Mouse (Mus musculus) stomach, embryonic 15.5 days (tissue): ENCODE data around the gene Cct8. TPM values are rescaled to one million over a fixed set of nuclear protein-coding genes. Genes with fewer than 3 reads are reported as not detected.

Source experiments
- ATAC-seq: fragments of 200-750 bp; cut with Nextera tagmentation; 2 replicates; pipeline ENCODE4 v1.8.0; 2017; ENCODE audit warnings: low read depth, moderate number of reproducible peaks, moderate TSS enrichment; ENCODE audit not compliant: insufficient read depth, low FRiP score
- H3K27ac ChIP-seq: fragments of 300-500 bp; sonication (generic); 2 replicates; pipeline ENCODE4 v1.5.1; 2015; ENCODE audit warnings: mild to moderate bottlenecking, inconsistent platforms
- H3K27me3 ChIP-seq: fragments of 300-500 bp; sonication (generic); replicated peaks from 2 replicates; pipeline ENCODE4 v1.6.1; 2015; ENCODE audit warnings: inconsistent platforms
- H3K36me3 ChIP-seq: fragments of 300-500 bp; sonication (generic); 2 replicates; pipeline ENCODE4 v1.6.1; 2015; ENCODE audit warnings: inconsistent platforms
- H3K4me1 ChIP-seq: fragments of 300-500 bp; sonication (generic); 2 replicates; pipeline ENCODE4 v1.6.1; 2015; ENCODE audit warnings: inconsistent platforms
- H3K4me2 ChIP-seq: fragments of 300-500 bp; sonication (generic); 2 replicates; pipeline ENCODE4 v1.6.1; 2015; ENCODE audit warnings: mild to moderate bottlenecking, inconsistent platforms
- H3K4me3 ChIP-seq: fragments of 300-500 bp; sonication (generic); replicated peaks from 2 replicates; pipeline ENCODE4 v1.5.1; 2015; ENCODE audit warnings: inconsistent platforms
- H3K9ac ChIP-seq: fragments of 300-500 bp; sonication (generic); 2 replicates; pipeline ENCODE4 v1.6.1; 2015; ENCODE audit warnings: inconsistent platforms
- H3K9me3 ChIP-seq: fragments of 300-500 bp; sonication (generic); 2 replicates; pipeline ENCODE4 v1.6.1; 2016; ENCODE audit warnings: inconsistent platforms
- WGBS: fragments of 180-500 bp; shearing (Covaris S2); methylation state at CpG from one replicate; pipeline ENCODE4 v1.1.7; 2015; 5-methylcytosine and 5-hydroxymethylcytosine counted together
- polyA plus RNA-seq: library from polyadenylated mRNA; unstranded; fragments of >200 nt; fragmentation: Nextera tagmentation; extraction: Ambion mirVana; gene quantifications from 2 replicates; pipeline ENCODE4 v1.2.1, GENCODE M21; 2015

The Cct8 gene
- polyA plus RNA-seq = 389 and 416 TPM in 2 replicates

DNA sequence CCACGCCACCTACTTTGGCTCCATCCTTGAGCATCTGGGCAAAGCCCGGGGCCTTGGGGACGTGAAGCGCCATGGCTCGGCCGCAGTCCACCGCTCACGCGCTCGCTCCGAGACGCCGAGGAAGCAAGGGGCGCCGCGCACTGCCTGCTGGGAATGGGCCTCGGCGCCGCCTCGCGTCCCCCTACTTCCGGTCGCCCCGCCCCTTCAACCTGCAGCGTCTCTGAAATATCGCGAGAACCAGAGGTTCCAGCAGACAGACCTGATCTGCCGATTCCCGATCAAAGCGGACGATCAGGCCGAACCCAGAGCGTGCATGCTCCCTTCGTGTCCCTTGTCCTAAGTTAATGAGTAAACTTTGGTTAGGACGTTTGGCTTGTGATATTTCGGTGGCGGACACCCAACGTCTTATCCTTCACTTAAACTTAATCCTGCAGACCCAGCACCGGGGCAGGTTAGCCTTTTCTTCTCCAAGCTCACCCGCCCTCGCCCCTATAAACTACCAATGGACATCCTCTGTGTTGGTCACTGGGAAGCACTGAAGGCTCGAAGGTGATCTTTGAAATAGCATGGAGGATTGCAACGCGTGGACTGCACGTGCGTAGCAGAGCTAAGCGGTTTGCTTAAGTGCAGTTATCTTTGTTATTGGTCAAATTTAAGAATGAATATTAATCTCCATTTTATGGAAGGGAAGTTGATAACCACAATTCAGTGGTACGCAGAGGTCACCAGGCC lies at the start of gene Cct8:
Cct8 (minus strand) TSS at position 158 of the 732 bp plus-strand sequence.
- under 1% methylated on average over 48 of the region's 48 CpGs for WGBS
- ATAC-seq = peak; percentile 96
- peaks cover 10% of the 10 kb centered on the region for H3K4me1 ChIP-seq
- H3K4me3 ChIP-seq = peak within 1 kb of the TSS; percentile 91
- no peaks in the 10 kb centered on the region for H3K27me3 ChIP-seq
- H3K9ac ChIP-seq = peak within 1 kb of the TSS; percentile 95
- H3K9me3 ChIP-seq = no peaks in the 10 kb centered on the region
- H3K36me3 ChIP-seq = peaks cover 11% of the 10 kb centered on the region
- peak within 1 kb of the TSS; percentile 87 for H3K27ac ChIP-seq
- H3K4me2 ChIP-seq = peak within 1 kb of the TSS; percentile 70

DNA sequence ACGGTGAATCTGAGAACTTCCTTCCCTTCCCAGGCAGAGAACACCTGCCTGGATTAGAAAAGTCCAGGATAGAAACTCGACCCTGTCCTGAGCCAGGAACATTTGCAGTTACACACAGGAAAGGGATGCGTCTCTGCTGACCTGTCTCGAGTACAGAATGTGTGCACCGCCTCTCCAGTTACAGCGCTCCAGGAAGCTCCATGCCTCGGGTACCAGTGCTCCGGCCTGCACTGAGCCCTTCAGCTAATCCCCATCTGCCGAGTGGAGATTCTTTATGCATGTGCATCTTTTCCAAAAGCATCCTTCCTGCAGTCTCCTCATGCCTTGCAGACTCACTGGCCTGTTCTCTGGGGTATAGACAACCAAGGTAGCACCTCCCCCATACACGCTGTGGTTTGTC lies 33.1 kb upstream of the Cct8 start:
- H3K4me3 ChIP-seq = no peak overlapping the region
- no peaks in the 10 kb centered on the region for H3K9me3 ChIP-seq
- H3K36me3 ChIP-seq = no peaks in the 10 kb centered on the region
- H3K27me3 ChIP-seq = no peaks in the 10 kb centered on the region
- no peak overlapping the region for H3K4me2 ChIP-seq
- H3K9ac ChIP-seq = no peak overlapping the region
- no peaks in the 10 kb centered on the region for H3K4me1 ChIP-seq
- 54% methylated on average over 10 of the region's 10 CpGs for WGBS
- no peak overlapping the region for H3K27ac ChIP-seq
- no peak for ATAC-seq

DNA sequence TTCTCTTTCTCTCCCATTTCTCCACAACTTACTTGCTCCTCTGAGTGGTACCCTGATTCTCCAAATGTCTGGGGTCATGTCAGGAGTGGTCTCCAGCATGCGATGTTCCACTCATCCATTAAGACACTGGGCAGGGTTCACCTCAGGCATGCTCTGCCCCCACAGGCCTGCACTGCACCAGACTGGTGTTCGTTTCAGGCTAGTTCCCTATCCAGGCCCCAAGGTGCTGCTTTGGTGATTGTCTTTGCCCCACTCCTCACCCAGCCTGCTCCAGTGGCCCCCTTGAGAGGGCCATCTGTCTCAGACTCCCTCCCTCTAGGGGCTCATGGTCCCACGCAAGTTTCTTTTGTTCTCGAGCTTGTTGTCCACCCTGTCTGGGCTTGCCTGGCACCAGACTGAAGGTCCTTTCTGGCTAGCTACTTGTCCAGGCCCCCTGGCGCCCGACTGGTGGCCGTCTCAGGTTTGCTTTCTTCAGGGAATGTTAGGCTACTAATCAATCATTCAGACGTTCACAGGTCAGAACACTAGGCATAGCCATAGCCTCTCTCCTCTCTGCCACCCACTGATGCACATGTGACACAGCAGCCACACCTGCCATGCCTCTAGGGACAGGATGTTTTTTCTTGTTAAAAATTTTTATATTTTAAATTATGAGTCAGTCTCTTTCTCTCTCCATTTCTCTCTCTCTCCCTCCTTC lies 32.0 kb upstream of the Cct8 start:
- no peak for ATAC-seq
- Histone ChIP-seq H3K4me1 (no peaks in the 10 kb centered on the region), H3K27me3 (no peaks in the 10 kb centered on the region), H3K4me2 (no peak overlapping the region), H3K9me3 (no peaks in the 10 kb centered on the region), H3K4me3 (no peak overlapping the region), H3K9ac (no peak overlapping the region), H3K36me3 (no peaks in the 10 kb centered on the region), H3K27ac (no peak overlapping the region)
- 47% methylated on average over 8 of the region's 8 CpGs for WGBS

DNA sequence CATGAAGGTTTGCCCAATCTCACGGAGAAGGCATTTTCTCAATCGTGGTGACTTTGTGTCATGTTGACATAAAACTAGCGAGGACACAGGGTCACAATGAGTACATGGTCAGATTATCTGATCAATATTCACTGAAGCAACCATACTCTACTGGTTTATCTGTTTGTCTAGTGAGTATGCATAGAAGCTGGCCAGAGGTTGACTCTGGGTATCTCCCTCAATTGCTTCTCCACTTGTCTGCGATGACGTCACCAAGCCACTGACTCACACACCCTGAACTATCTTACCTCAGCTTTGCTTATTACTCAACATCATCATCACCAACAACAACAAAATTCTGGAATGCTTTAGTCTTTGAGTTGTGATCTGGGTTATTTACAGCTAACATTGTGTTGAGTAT lies 28.6 kb upstream of the Cct8 start:
- WGBS = 70% methylated on average over 5 of the region's 5 CpGs
- Histone ChIP-seq H3K27ac (no peak overlapping the region), H3K4me1 (no peaks in the 10 kb centered on the region), H3K4me2 (no peak overlapping the region), H3K36me3 (no peaks in the 10 kb centered on the region), H3K27me3 (no peaks in the 10 kb centered on the region), H3K9me3 (no peaks in the 10 kb centered on the region), H3K9ac (no peak overlapping the region), H3K4me3 (no peak overlapping the region)
- ATAC-seq = no peak

DNA sequence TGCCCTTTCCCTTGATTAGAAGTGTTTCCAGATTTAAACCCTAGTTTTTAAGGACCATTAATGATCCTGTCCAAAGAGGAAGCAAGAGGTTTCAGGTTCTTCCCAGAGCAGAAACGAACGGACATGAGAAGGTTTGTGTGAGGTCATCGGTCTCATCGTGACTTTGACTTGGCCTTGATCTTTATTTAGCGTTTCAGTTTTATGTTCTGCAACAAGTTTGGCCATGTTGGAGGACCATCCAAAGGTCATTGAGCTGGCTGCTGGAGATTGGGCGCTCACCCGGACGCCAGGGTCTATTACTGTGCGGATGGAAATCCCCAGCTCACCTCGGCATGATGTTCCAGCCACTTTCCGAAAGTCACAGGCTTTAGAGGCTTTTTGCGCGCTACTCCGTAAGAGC lies 16.7 kb upstream of the Cct8 start:
- Histone ChIP-seq H3K27ac (no peak overlapping the region), H3K9ac (no peak overlapping the region), H3K36me3 (no peaks in the 10 kb centered on the region), H3K9me3 (no peaks in the 10 kb centered on the region), H3K4me3 (no peak overlapping the region), H3K4me1 (0 out of 2 replicates have a peak, but pooled peaks cover 3% of the 10 kb centered on the region), H3K27me3 (no peaks in the 10 kb centered on the region), H3K4me2 (no peak overlapping the region)
- WGBS = 90% methylated on average over 14 of the region's 14 CpGs
- ATAC-seq = no peak

DNA sequence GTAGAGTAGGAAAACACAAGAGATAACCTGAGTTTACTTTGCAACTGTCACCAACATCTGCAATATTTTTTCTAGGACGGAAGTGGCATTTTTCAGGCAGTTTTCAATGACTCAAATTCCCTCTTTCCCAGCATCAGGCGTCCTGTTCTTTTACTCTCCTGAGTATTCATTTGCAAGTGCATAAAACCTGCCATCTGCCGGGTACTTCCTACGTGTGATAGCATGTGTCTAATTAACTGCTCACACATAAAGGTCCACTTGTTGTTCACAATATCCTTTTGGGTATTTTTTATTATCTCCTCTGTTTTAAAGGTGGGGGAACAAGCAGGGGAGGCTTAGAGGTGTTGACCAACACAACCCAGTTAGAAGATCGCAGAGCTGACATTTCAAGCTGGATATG lies 16.0 kb upstream of the Cct8 start:
- Histone ChIP-seq H3K4me2 (no peak overlapping the region), H3K27me3 (no peaks in the 10 kb centered on the region), H3K9ac (no peak overlapping the region), H3K36me3 (no peaks in the 10 kb centered on the region), H3K4me3 (no peak overlapping the region), H3K27ac (no peak overlapping the region), H3K4me1 (0 out of 2 replicates have a peak, but pooled peaks cover 3% of the 10 kb centered on the region), H3K9me3 (no peaks in the 10 kb centered on the region)
- no peak for ATAC-seq
- 78% methylated on average over 5 of the region's 5 CpGs for WGBS

DNA sequence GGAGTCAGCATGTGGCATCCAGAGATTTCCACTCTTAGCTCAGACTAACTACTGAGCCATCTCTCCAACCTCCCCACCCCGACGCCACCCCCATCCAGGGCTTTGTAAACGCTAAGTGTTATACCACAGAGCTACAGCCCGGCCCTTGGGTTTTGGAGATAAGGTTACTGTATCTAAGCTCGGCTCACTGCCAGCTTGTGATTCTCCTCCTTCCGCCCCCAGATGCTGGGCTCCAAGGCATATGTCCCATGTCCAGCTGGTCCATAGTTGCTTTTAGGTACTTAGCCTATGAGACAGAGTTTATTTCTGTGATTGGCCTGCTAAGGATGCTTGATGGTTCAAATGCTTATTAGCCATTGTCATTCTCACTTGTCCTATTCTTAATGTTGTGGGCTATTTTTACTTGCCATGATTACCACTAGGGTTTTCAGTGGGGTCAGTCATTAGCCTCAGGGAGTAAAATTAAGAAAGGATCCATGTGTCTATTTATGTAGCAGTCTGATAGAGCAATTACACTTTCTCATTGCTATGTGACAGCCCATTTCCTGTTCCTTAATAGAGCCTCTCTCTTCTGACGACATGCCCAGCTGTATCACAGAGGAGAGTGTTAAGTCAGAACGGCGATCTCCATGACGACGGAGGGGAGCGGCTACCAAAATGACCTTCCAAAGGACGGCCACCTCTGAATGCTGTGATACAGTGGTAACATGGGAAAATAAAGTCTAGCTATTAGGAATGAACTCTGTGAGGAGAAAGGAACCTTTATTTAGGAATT lies 5.8 kb upstream of the Cct8 start:
- ATAC-seq = peak; percentile 51; the same call in 1 of the 2 replicates
- H3K9me3 ChIP-seq = no peaks in the 10 kb centered on the region
- no peaks in the 10 kb centered on the region for H3K27me3 ChIP-seq
- no peak overlapping the region for H3K4me2 ChIP-seq
- no peaks in the 10 kb centered on the region; the same call in 1 of the 2 replicates for H3K4me1 ChIP-seq
- 36% methylated on average over 13 of the region's 13 CpGs for WGBS
- no peaks in the 10 kb centered on the region for H3K36me3 ChIP-seq
- no peak overlapping the region for H3K4me3 ChIP-seq
- no peak overlapping the region for H3K9ac ChIP-seq
- no peak overlapping the region for H3K27ac ChIP-seq

DNA sequence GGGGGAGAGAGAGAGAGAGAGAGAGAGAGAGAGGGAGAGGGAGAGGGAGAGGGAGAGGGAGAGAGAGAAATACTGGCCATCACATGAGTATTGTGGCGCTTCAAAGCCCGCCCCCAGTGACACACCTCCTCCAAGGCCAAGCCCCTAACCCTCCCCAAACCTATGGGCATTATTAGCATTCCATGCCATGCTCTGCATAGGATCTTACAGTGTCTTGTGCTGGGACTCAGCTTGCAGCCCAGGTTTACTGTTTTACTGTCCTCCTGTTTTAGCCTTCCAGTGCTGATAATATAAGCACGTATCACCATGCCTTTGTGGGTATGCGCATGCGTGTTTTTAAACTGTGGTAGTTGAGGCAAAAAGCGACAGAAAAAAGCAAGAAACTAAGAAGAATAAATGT lies 3.9 kb upstream of the Cct8 start:
- Histone ChIP-seq H3K27ac (no peak overlapping the region), H3K4me1 (peaks cover 3% of the 10 kb centered on the region), H3K27me3 (no peaks in the 10 kb centered on the region), H3K4me3 (no peak overlapping the region), H3K36me3 (no peaks in the 10 kb centered on the region), H3K4me2 (no peak overlapping the region), H3K9ac (no peak overlapping the region), H3K9me3 (no peaks in the 10 kb centered on the region)
- ATAC-seq = no peak
- WGBS = 72% methylated on average over 6 of the region's 6 CpGs

DNA sequence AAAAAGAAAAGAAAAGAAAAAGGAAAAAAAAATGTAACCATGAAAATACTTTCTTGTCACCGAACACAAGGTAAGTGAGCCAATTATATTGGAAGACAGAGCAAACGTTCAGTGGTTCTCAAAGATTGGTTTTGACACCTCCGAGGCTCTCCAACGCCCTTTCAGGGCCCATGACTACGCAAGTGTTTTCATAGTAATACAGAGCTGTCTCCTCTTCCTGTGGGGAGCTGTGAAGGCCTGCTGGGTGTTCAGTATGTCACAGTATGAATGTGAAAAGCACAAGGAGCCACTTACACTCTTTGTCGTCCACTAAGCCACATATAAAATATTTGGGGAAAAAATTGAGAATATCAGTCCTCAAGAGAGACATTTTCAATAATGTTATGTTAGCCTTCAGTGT lies 1.5 kb upstream of the Cct8 start:
- no peaks in the 10 kb centered on the region for H3K36me3 ChIP-seq
- H3K4me3 ChIP-seq = no peak overlapping the region
- H3K27me3 ChIP-seq = no peaks in the 10 kb centered on the region
- H3K27ac ChIP-seq = no peak overlapping the region
- WGBS = 87% methylated on average over 6 of the region's 6 CpGs
- ATAC-seq = no peak
- no peaks in the 10 kb centered on the region for H3K9me3 ChIP-seq
- no peak overlapping the region for H3K4me2 ChIP-seq
- peaks cover 10% of the 10 kb centered on the region for H3K4me1 ChIP-seq
- no peak overlapping the region for H3K9ac ChIP-seq

DNA sequence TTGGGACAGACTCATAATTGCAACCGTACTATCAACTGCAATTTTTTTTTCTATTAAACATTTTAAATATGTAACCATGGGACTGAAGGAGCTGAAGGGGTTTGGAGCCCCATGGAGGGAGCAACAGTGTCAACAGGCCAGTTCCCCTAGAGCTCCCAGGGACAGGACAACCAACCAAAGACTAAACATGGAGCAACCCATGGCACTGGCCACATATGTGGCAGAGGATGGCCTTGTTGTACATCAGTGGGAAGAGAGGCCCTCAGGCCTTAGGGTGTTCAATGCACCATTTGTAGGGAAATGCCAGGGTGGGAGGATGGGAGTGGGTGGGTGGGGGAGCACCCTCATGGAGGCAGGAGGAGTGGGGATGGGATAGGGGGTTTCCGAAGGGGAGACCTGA lies 1.1 kb upstream of the Cct8 start:
- H3K27me3 ChIP-seq = no peaks in the 10 kb centered on the region
- peaks cover 3% of the 10 kb centered on the region; the same call in 1 of the 2 replicates for H3K36me3 ChIP-seq
- peaks cover 10% of the 10 kb centered on the region for H3K4me1 ChIP-seq
- H3K9me3 ChIP-seq = no peaks in the 10 kb centered on the region
- no peak overlapping the region for H3K9ac ChIP-seq
- no peak for ATAC-seq
- 88% methylated on average over 2 of the region's 2 CpGs for WGBS
- peak overlapping the region; percentile 10 for H3K4me3 ChIP-seq
- no peak overlapping the region for H3K27ac ChIP-seq
- H3K4me2 ChIP-seq = peak overlapping the region; percentile 68

DNA sequence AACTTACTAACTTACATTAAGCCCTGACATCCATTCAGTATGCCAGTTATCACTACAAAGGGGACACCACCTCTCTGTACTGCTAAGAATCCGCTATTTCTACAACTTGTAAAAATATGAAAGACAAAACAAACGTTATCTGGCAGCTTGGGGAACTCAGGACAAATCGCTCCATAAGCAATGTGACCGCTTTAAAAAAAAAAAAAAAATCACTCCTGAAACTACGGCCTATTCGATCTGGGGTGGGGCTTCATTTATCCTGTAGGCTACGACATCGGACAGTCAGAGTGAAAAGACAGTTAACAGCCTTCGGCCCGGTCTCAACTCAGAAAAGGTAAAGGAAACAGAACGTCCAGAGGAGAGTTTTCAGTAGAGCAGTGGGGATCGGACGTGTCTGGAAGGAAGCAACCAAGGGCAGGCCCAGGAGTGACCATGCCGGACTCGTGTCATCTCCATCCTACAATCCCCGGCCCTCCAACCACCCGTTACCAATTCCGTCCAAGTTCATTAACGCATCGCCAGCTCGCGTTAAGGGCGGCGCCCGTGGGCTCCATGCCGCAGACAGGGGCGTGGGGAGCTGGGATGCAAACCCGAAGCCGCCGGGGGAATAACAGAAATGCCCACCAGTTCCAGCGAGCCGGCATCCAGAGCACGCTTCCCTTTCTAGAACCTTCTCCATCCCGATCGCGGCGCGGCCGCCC lies 568 bp downstream of the Cct8 start:
- H3K27ac ChIP-seq = peak overlapping the region; percentile 87
- H3K27me3 ChIP-seq = no peaks in the 10 kb centered on the region
- H3K9me3 ChIP-seq = no peaks in the 10 kb centered on the region
- H3K36me3 ChIP-seq = peaks cover 18% of the 10 kb centered on the region
- no peak for ATAC-seq
- H3K4me1 ChIP-seq = peaks cover 10% of the 10 kb centered on the region
- WGBS = under 1% methylated on average over 39 of the region's 39 CpGs
- peak overlapping the region; percentile 95 for H3K9ac ChIP-seq
- H3K4me3 ChIP-seq = peak overlapping the region; percentile 91
- H3K4me2 ChIP-seq = peak overlapping the region; percentile 70
